Mouse (Mus musculus) olfactory bulb, adult 2 months (tissue): ENCODE data around the gene Cadm1.

Experiments used
- CTCF ChIP-seq: fragments of 200-500 bp; IDR thresholded peaks from 2 replicates; pipeline ENCODE4 v1.5.1; 2012; ENCODE audit warnings: low read depth, mild to moderate bottlenecking, low read length, moderate library complexity; ENCODE audit not compliant: insufficient read depth
- POLR2A ChIP-seq: fragments of 200-500 bp; IDR thresholded peaks from 2 replicates; pipeline ENCODE4 v1.6.1; 2012; ENCODE audit warnings: mild to moderate bottlenecking, low read depth, low read length, moderate library complexity; ENCODE audit not compliant: insufficient read depth

DNA sequence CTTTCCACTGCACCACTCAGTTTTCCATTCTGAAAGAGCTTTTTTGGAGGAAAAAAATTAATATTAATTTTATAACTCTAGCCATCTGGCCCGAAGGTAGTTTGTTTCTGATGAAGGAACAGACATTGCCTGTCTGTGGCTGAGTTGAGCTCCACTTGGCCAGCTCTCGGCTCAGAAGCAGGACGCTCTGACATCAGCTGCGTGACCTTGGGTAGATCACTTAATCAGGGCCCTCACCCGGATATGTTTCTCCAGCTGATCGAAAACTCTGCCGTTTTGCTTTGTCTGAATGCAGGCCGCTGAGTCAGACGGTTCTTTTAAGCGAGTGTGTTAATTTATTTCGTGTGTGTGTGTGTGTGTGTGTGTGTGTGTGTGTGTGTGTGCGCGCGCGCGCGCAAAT, 23.1 kb upstream of the Cadm1 start:
- TF ChIP-seq POLR2A: no peak
- no peak for TF ChIP-seq CTCF
